Mouse (Mus musculus) megakaryocyte, embryonic 14.5 days (primary cell): ENCODE results near the gene Pdk4.

ENCODE experiments used
- FLI1 ChIP-seq: IDR thresholded peaks from 2 replicates; pipeline ENCODE4 v1.6.1; 2012; ENCODE audit warnings: low read length, inconsistent platforms, mixed read lengths
- GATA1 ChIP-seq: IDR thresholded peaks from 3 replicates; pipeline ENCODE4 v1.6.1; 2012; ENCODE audit warnings: mixed read lengths, low read length, inconsistent platforms, borderline replicate concordance

GRCm38 (mm10) chr6:5506271-5506670, 10.2 kb upstream of the Pdk4 start:
- TF ChIP-seq FLI1 = no peak
- TF ChIP-seq GATA1 = no peak
